Comparison of ENCODE assay signal across 8 mouse cellular contexts in the genomic region with DNA sequence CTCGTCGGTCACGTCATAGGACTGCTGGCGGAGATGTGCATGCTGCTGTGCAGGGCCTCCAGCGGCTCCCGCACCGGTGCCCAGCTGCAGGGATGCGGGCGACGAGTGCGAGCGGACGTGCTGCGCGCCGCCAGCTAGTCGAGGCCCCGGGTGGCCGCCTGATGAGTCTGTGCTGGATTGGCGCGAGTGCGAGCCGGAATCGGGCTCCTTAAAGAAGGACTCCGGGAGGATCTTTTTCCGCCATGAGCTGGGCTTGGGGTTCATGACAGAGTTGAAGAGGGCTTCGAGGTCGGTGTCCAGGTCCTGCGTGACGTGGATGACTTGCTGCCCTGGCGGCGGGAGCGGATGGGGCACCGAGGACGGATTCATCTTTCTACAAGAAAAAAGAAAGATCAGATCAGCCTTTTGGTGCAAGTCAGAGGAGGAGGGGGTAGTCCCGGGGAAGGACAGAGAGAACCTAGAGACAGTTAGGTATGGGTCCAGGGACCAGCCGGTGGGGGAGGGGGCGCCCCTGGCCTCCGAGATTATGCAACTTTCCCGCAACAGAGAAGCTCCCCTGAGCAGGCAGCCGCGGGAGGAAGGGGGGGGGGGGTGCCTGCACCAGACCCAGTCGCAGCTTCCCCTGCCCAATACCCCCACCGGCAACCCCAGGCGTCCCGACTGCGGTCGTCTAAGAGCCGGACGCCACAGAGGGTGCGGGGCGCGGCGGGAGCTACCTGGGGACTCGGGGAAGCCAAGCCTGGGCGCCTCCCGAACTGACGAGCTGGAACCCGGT. TPM values are rescaled to one million over a fixed set of nuclear protein-coding genes. Genes with fewer than 3 reads are reported as not detected.
DNase-seq lines count a peak whose midpoint lies in the region; ATAC-seq and TF ChIP-seq lines count a peak whose summit lies in the region.

No protein-coding gene starts in this region.

- TF ChIP-seq POLR2A in cortical plate, adult 2 months (IDR thresholded peaks at IDR 0.05; ENCODE audit: extremely low read depth, insufficient read depth, low read length): no peak

- no peaks in the 10 kb centered on the region for H3K36me3 ChIP-seq in hindbrain, postnatal 0 days (ENCODE audit: insufficient read depth, low read length)
- H3K36me3 ChIP-seq in limb, embryonic 10.5 days: peaks cover 7% of the 10 kb centered on the region; the same call in 1 of the 2 replicates
- no peaks in the 10 kb centered on the region for H3K36me3 ChIP-seq in midbrain, embryonic 13.5 days
- H3K36me3 ChIP-seq in stomach, embryonic 15.5 days: peaks cover 4% of the 10 kb centered on the region; the same call in 1 of the 2 replicates

- no peaks in the 10 kb centered on the region for H3K4me1 ChIP-seq in cortical plate, adult 2 months (ENCODE audit: control insufficient read depth, insufficient read depth, low read length)
- H3K4me1 ChIP-seq in hindbrain, postnatal 0 days (ENCODE audit: insufficient read depth, low read length): 0 out of 2 replicates have a peak, but pooled peaks cover 2% of the 10 kb centered on the region
- peaks cover 28% of the 10 kb centered on the region for H3K4me1 ChIP-seq in limb, embryonic 10.5 days
- peaks cover 13% of the 10 kb centered on the region for H3K4me1 ChIP-seq in midbrain, embryonic 13.5 days (replicated peaks)
- peaks cover 11% of the 10 kb centered on the region; the same call in 1 of the 2 replicates for H3K4me1 ChIP-seq in stomach, embryonic 15.5 days

- H3K4me2 ChIP-seq in hindbrain, postnatal 0 days (ENCODE audit: low read depth, low read length): peak overlapping the region; percentile 97
- H3K4me2 ChIP-seq in midbrain, embryonic 13.5 days (replicated peaks): peak overlapping the region; percentile 98
- peak overlapping the region; percentile 85 for H3K4me2 ChIP-seq in stomach, embryonic 15.5 days

- intact Hi-C loops in gastrocnemius, postnatal 14 days (cut with DNase I; ENCODE audit: low total_unique reads): loop anchor here (10.0 kb wide), 1 partner anchor 100 kb away; no protein-coding TSS in a partner anchor

- ATAC-seq in cerebellum, adult (ENCODE audit: insufficient number of reproducible peaks, low FRiP score, low TSS enrichment): peak; percentile 49
- peak; percentile 60 for ATAC-seq in hindbrain, postnatal 0 days
- peak; percentile 86 for ATAC-seq in midbrain, embryonic 13.5 days
- ATAC-seq in stomach, embryonic 15.5 days (ENCODE audit: insufficient read depth, low FRiP score, low read depth): peak; percentile 25; the same call in 1 of the 2 replicates

- no peaks in the 10 kb centered on the region for H3K27me3 ChIP-seq in hindbrain, postnatal 0 days (ENCODE audit: insufficient read depth, low read length)
- H3K27me3 ChIP-seq in limb, embryonic 10.5 days (ENCODE audit: low read depth, poor library complexity, severe bottlenecking): no peaks in the 10 kb centered on the region
- peaks cover 4% of the 10 kb centered on the region; the same call in 1 of the 2 replicates for H3K27me3 ChIP-seq in midbrain, embryonic 13.5 days
- H3K27me3 ChIP-seq in stomach, embryonic 15.5 days (replicated peaks): no peaks in the 10 kb centered on the region

- no peak for DNase-seq in cerebellum, adult 11-12 months
- DNase-seq in gastrocnemius, postnatal 14 days: peak; percentile 58
- peak; percentile 59 for DNase-seq in hindbrain, postnatal 0 days (ENCODE audit: low spot score)
- DNase-seq in limb, embryonic 10.5 days (ENCODE audit: low spot score): peak; percentile 70

- H3K9me3 ChIP-seq in hindbrain, postnatal 0 days (ENCODE audit: low read length): no peaks in the 10 kb centered on the region
- no peaks in the 10 kb centered on the region for H3K9me3 ChIP-seq in limb, embryonic 10.5 days (replicated peaks)
- H3K9me3 ChIP-seq in midbrain, embryonic 13.5 days: no peaks in the 10 kb centered on the region
- no peaks in the 10 kb centered on the region for H3K9me3 ChIP-seq in stomach, embryonic 15.5 days

- under 1% methylated on average over 58 of the region's 59 CpGs for WGBS in hindbrain, postnatal 0 days
- WGBS in limb, embryonic 10.5 days: under 1% methylated on average over 58 of the region's 59 CpGs
- under 1% methylated on average over 59 of the region's 59 CpGs for WGBS in midbrain, embryonic 13.5 days
- WGBS in stomach, embryonic 15.5 days: under 1% methylated on average over 59 of the region's 59 CpGs

- TF ChIP-seq CTCF in cortical plate, adult 2 months (IDR thresholded peaks at IDR 0.05; ENCODE audit: extremely low read depth, insufficient read depth, low read length): no peak
- TF ChIP-seq CTCF in hindbrain, postnatal 0 days (IDR thresholded peaks at IDR 0.05; ENCODE audit: low read depth): peak; percentile 35

- H3K9ac ChIP-seq in hindbrain, postnatal 0 days (replicated peaks; ENCODE audit: low read length): peak overlapping the region; percentile 53
- peak overlapping the region; percentile 72 for H3K9ac ChIP-seq in midbrain, embryonic 13.5 days (replicated peaks)
- H3K9ac ChIP-seq in stomach, embryonic 15.5 days: peak overlapping the region; percentile 61

- peak overlapping the region; percentile 70 for H3K27ac ChIP-seq in cortical plate, adult 2 months (ENCODE audit: insufficient read depth, low read length)
- H3K27ac ChIP-seq in hindbrain, postnatal 0 days: peak overlapping the region; percentile 80
- peak overlapping the region; percentile 92 for H3K27ac ChIP-seq in limb, embryonic 10.5 days
- peak overlapping the region; percentile 65 for H3K27ac ChIP-seq in midbrain, embryonic 13.5 days
- H3K27ac ChIP-seq in stomach, embryonic 15.5 days: peak overlapping the region; percentile 96

- H3K4me3 ChIP-seq in cortical plate, adult 2 months (ENCODE audit: insufficient read depth, low read length): peak overlapping the region; percentile 29
- peak overlapping the region; percentile 63 for H3K4me3 ChIP-seq in hindbrain, postnatal 0 days (ENCODE audit: low read length)
- H3K4me3 ChIP-seq in limb, embryonic 10.5 days: peak overlapping the region; percentile 86
- peak overlapping the region; percentile 76 for H3K4me3 ChIP-seq in midbrain, embryonic 13.5 days (replicated peaks)
- H3K4me3 ChIP-seq in stomach, embryonic 15.5 days (replicated peaks): peak overlapping the region; percentile 69

RNA-seq across cellular contexts. Expression of a gene that starts 0.6 kb away (rescaled TPM):
- 11.0 and 11.6 TPM in 2 replicates for polyA plus RNA-seq in cortical plate, adult 2 months (2012; rRNA removed)
- total RNA-seq in gastrocnemius, postnatal 14 days (2021): 10 to 100 TPM; 32.1 to 38.1 TPM
- 33.1 and 34.1 TPM in 2 replicates for total RNA-seq in hindbrain, postnatal 0 days (2014; rRNA removed)
- polyA plus RNA-seq in hindbrain, postnatal 0 days (2015; fragmentation: Nextera tagmentation; extraction: Ambion mirVana): 10.3 and 11.1 TPM in 2 replicates
- 8.3 and 10.7 TPM in 2 replicates for polyA plus RNA-seq in limb, embryonic 10.5 days (2016; fragmentation: Nextera tagmentation; extraction: Ambion mirVana)
- polyA plus RNA-seq in midbrain, embryonic 13.5 days (2015; fragmentation: Nextera tagmentation; extraction: Ambion mirVana): 7.8 and 8.1 TPM in 2 replicates
- 16.9 and 18.9 TPM in 2 replicates for polyA plus RNA-seq in stomach, embryonic 15.5 days (2015; fragmentation: Nextera tagmentation; extraction: Ambion mirVana)

Comparison
In these comparisons a context has a peak if more than half of its experiments do, and no peak if none do; other contexts are left out.
1. ATAC-seq: peak in every context shown above with its lines; median percentile 86 in midbrain, embryonic 13.5 days; 60 in hindbrain, postnatal 0 days; 49 in cerebellum, adult; 25 in stomach, embryonic 15.5 days.
2. H3K4me3 ChIP-seq: peak in every context shown above with its lines; median percentile 86 in limb, embryonic 10.5 days; 76 in midbrain, embryonic 13.5 days; 69 in stomach, embryonic 15.5 days; 63 in hindbrain, postnatal 0 days; 29 in cortical plate, adult 2 months.